18 mouse cellular contexts compared by ENCODE assay signal in the genomic region with DNA sequence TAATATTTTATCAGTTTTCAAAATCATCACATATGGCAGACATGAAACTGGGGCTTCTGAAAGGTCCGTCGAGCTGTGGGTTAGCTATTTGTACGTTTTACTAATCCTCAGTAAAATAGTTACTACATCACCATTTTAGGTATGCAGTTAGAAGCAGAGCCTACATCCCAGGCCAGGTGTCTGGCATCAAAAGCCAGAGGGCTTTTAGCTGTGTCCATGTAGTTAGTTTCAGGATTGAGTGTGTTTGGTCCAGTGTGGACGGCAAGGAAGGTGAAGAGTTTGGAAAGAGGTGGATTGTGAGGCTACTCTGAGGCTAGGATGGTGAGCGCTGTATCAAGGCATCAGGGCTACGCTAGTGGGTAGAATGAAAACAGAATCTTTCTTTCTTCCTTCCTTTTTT. TPM values are rescaled to one million over a fixed set of nuclear protein-coding genes. Genes with fewer than 3 reads are reported as not detected.
A peak's percentile ranks its signal among the peaks of the same experiment; 100 is the strongest.
DNase-seq lines count a peak whose midpoint lies in the region; ATAC-seq and TF ChIP-seq lines count a peak whose summit lies in the region.
"Had no signal": no experiment of that assay in that cellular context is flagged by ENCODE, and none has a peak within 500 bp of the region (broad histone marks: within the 10 kb centered on the region; RNA-seq: fewer than 3 reads in every experiment).

No protein-coding gene starts in this region.

- no peak for ATAC-seq in forebrain, postnatal 0 days
- ATAC-seq in forebrain, embryonic 11.5 days (replicated peaks; ENCODE audit: low FRiP score), result no peak
- no peak for ATAC-seq in midbrain, embryonic 11.5 days (ENCODE audit: low FRiP score)
- ATAC-seq in liver, embryonic 15.5 days (ENCODE audit: insufficient read depth), result no peak
- ATAC-seq: inflammation-experienced regulatory T-cells, adult 6 months; lung, postnatal 0 days had no signal

- no peak overlapping the region for H3K4me3 ChIP-seq in forebrain, postnatal 0 days (ENCODE audit: low read depth, low read length)
- no peak overlapping the region for H3K4me3 ChIP-seq in forebrain, embryonic 11.5 days (ENCODE audit: low read depth, low read length)
- H3K4me3 ChIP-seq in midbrain, embryonic 11.5 days (ENCODE audit: low read depth, low read length), result no peak overlapping the region
- no peak overlapping the region for H3K4me3 ChIP-seq in midbrain, embryonic 10.5 days
- no peak overlapping the region for H3K4me3 ChIP-seq in liver, embryonic 15.5 days (replicated peaks)

- DNase-seq in forebrain, postnatal 0 days, result no peak
- no peak for DNase-seq in forebrain, embryonic 11.5 days (ENCODE audit: low spot score)
- DNase-seq in kidney, adult 18-20 months, result peak; percentile 30
- DNase-seq in kidney, postnatal 25 days, result no peak
- DNase-seq in midbrain, embryonic 11.5 days (ENCODE audit: low spot score, missing footprints), result peak; percentile 79
- no peak for DNase-seq in midbrain, embryonic 10.5 days (ENCODE audit: low spot score)
- no peak for DNase-seq in adrenal gland, postnatal 10 days
- DNase-seq: cerebellum, adult 11 months; cerebellum, postnatal 25 days; kidney, postnatal 10 days; layer of hippocampus, postnatal 36 days; left cerebral cortex, postnatal 4 days; right cerebral cortex, postnatal 4 days; thymus, adult 2 months had no signal

- no peak overlapping the region for H3K27ac ChIP-seq in forebrain, postnatal 0 days (ENCODE audit: low read depth, low read length)
- no peak overlapping the region for H3K27ac ChIP-seq in forebrain, embryonic 11.5 days (ENCODE audit: low read depth, low read length)
- no peak overlapping the region for H3K27ac ChIP-seq in midbrain, embryonic 11.5 days (ENCODE audit: low read depth, low read length)
- H3K27ac ChIP-seq in midbrain, embryonic 10.5 days (replicated peaks), result no peak overlapping the region
- no peak overlapping the region for H3K27ac ChIP-seq in liver, embryonic 15.5 days (replicated peaks)

- H3K4me1 ChIP-seq in forebrain, postnatal 0 days (ENCODE audit: insufficient read depth), result peaks cover 19% of the 10 kb centered on the region
- peaks cover 7% of the 10 kb centered on the region for H3K4me1 ChIP-seq in forebrain, embryonic 11.5 days (replicated peaks; ENCODE audit: control insufficient read depth, insufficient read depth, low read length)
- peaks cover 15% of the 10 kb centered on the region for H3K4me1 ChIP-seq in midbrain, embryonic 11.5 days (ENCODE audit: control insufficient read depth, insufficient read depth, low read length)
- peaks cover 41% of the 10 kb centered on the region for H3K4me1 ChIP-seq in midbrain, embryonic 10.5 days
- H3K4me1 ChIP-seq in liver, embryonic 15.5 days (replicated peaks), result peaks cover 76% of the 10 kb centered on the region

- H3K4me2 ChIP-seq in forebrain, postnatal 0 days (ENCODE audit: low read depth), result peak overlapping the region; percentile 81; the same call in 1 of the 2 replicates
- no peak overlapping the region for H3K4me2 ChIP-seq in forebrain, embryonic 11.5 days (ENCODE audit: low read depth, low read length, severe bottlenecking)
- H3K4me2 ChIP-seq in midbrain, embryonic 11.5 days, result no peak overlapping the region
- H3K4me2 ChIP-seq in liver, embryonic 15.5 days, result peak overlapping the region; percentile 90

- H3K36me3 ChIP-seq in forebrain, postnatal 0 days (ENCODE audit: insufficient read depth), result no peaks in the 10 kb centered on the region
- H3K36me3 ChIP-seq in forebrain, embryonic 11.5 days (ENCODE audit: control insufficient read depth, insufficient read depth, low read length), result no peaks in the 10 kb centered on the region
- no peaks in the 10 kb centered on the region for H3K36me3 ChIP-seq in midbrain, embryonic 11.5 days (ENCODE audit: control insufficient read depth, insufficient read depth, low read length)
- H3K36me3 ChIP-seq in midbrain, embryonic 10.5 days, result peaks cover 2% of the 10 kb centered on the region; the same call in 1 of the 2 replicates
- 0 out of 2 replicates have a peak, but pooled peaks cover 6% of the 10 kb centered on the region for H3K36me3 ChIP-seq in liver, embryonic 15.5 days (replicated peaks)
- H3K36me3 ChIP-seq: heart, embryonic 15.5 days had no signal

- H3K9ac ChIP-seq in forebrain, postnatal 0 days, result no peak overlapping the region
- H3K9ac ChIP-seq in forebrain, embryonic 11.5 days (ENCODE audit: low read length), result no peak overlapping the region
- H3K9ac ChIP-seq in midbrain, embryonic 11.5 days (ENCODE audit: low read length), result no peak overlapping the region
- H3K9ac ChIP-seq in liver, embryonic 15.5 days, result no peak overlapping the region
- H3K9ac ChIP-seq: heart, embryonic 15.5 days had no signal

- H3K27me3 ChIP-seq in forebrain, postnatal 0 days (ENCODE audit: insufficient read depth, low read length), result no peaks in the 10 kb centered on the region
- H3K27me3 ChIP-seq in forebrain, embryonic 11.5 days (ENCODE audit: control insufficient read depth, insufficient read depth, low read length), result no peaks in the 10 kb centered on the region
- H3K27me3 ChIP-seq in midbrain, embryonic 11.5 days (ENCODE audit: control insufficient read depth, insufficient read depth, low read length), result no peaks in the 10 kb centered on the region
- H3K27me3 ChIP-seq in midbrain, embryonic 10.5 days (ENCODE audit: low read depth, poor library complexity, severe bottlenecking), result 0 out of 2 replicates have a peak, but pooled peaks cover 11% of the 10 kb centered on the region
- no peaks in the 10 kb centered on the region for H3K27me3 ChIP-seq in liver, embryonic 15.5 days
- H3K27me3 ChIP-seq: heart, embryonic 15.5 days had no signal

- WGBS in forebrain, postnatal 0 days, result 86% methylated on average over 6 of the region's 6 CpGs
- WGBS in forebrain, embryonic 11.5 days, result 89% methylated on average over 6 of the region's 6 CpGs
- WGBS in midbrain, embryonic 11.5 days, result 88% methylated on average over 6 of the region's 6 CpGs
- WGBS in midbrain, embryonic 10.5 days, result 93% methylated on average over 6 of the region's 6 CpGs
- WGBS in liver, embryonic 15.5 days (ENCODE audit: insufficient replicate concordance), result 72% methylated on average over 6 of the region's 6 CpGs

- no peaks in the 10 kb centered on the region for H3K9me3 ChIP-seq in forebrain, postnatal 0 days (ENCODE audit: low read length)
- no peaks in the 10 kb centered on the region for H3K9me3 ChIP-seq in forebrain, embryonic 11.5 days (ENCODE audit: control insufficient read depth, low read length)
- no peaks in the 10 kb centered on the region for H3K9me3 ChIP-seq in midbrain, embryonic 11.5 days (ENCODE audit: control insufficient read depth, low read length)
- H3K9me3 ChIP-seq in midbrain, embryonic 10.5 days (replicated peaks), result no peaks in the 10 kb centered on the region
- no peaks in the 10 kb centered on the region for H3K9me3 ChIP-seq in liver, embryonic 15.5 days (replicated peaks)
- H3K9me3 ChIP-seq: heart, embryonic 15.5 days had no signal

- no peak for TF ChIP-seq CTCF in forebrain, postnatal 0 days (IDR thresholded peaks at IDR 0.05; ENCODE audit: low read depth)

RNA-seq across cellular contexts. Expression of gene Usp24, which starts 3.0 kb away (rescaled TPM):
- total RNA-seq in forebrain, postnatal 0 days (2014; rRNA removed), result 28.1 and 31.5 TPM in 2 replicates
- 4.3 and 7.8 TPM in 2 replicates for polyA plus RNA-seq in forebrain, postnatal 0 days (2015; fragmentation: Nextera tagmentation; extraction: Ambion mirVana)
- polyA plus RNA-seq in forebrain, embryonic 11.5 days (2014; fragmentation: Nextera tagmentation; extraction: Ambion mirVana), result 12.8 and 13.7 TPM in 2 replicates
- 9.9 and 10.0 TPM in 2 replicates for polyA plus RNA-seq in midbrain, embryonic 11.5 days (2014; fragmentation: Nextera tagmentation; extraction: Ambion mirVana)
- polyA plus RNA-seq in midbrain, embryonic 10.5 days (2016; fragmentation: Nextera tagmentation; extraction: Ambion mirVana), result 6.4 and 7.0 TPM in 2 replicates
- 5.1 and 6.2 TPM in 2 replicates for polyA plus RNA-seq in liver, embryonic 15.5 days (2015; fragmentation: Nextera tagmentation; extraction: Ambion mirVana)
- 10 to 100 TPM; 31.0 to 43.6 TPM for total RNA-seq in adrenal gland, postnatal 10 days (2021)

Comparison
In these comparisons a context has a peak if more than half of its experiments do, and no peak if none do; other contexts are left out.
1. DNase-seq: peak in kidney, adult 18-20 months (single experiment) and midbrain, embryonic 11.5 days (single experiment); none in forebrain, postnatal 0 days (single experiment), forebrain, embryonic 11.5 days (single experiment), kidney, postnatal 25 days (0 of 2), midbrain, embryonic 10.5 days (single experiment) and adrenal gland, postnatal 10 days (single experiment).
2. H3K4me2 ChIP-seq: peak in forebrain, postnatal 0 days (single experiment) and liver, embryonic 15.5 days (single experiment); none in forebrain, embryonic 11.5 days (single experiment) and midbrain, embryonic 11.5 days (single experiment).